Mouse (Mus musculus) cerebellum, adult 8-10 months (tissue): ENCODE measurements at regions not wholly inside any gene's neighbourhood (a gene's known extent, or its start where the extent isn't known, plus 50 kb on each side); places are given as distances from the start of the nearest gene placed in this dataset.

Source experiments
- DNase-seq: peaks from one replicate; pipeline ENCODE4 v3.0.0; 2022

DNA sequence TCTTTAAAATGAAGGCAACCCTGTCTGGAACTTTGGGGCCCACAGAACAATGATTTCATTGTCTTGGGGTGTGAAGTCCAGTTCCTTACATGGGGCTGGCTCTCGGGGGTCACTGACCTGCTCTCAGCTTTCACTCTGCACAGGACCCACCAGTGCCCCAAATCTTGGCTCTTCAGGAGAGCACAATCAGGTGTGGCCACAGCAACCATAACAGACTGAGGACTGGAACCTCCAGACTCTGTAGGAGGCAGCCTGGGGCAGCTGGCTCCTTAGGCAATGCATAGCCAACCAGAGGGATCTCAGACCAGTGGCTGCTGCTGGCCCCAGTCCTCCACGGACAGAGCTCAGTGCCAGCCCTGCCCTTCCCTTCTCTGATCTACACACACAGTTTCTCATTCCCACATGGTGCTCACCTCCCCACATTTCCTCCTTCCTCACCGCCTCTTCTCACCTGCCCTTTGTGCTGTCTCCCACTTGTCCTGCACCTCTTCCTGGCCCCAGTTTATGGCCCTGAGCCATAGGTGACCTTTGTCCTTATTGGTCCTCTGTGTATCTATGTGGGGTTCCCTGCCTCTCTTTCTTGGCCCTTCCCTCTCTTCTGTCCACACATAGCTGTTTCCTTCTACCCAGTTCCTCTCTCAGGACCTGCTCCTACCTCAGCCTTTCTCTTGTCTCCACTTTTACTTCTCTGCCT lies 151.9 kb upstream of the Zmiz1 start:
- no peak for DNase-seq

DNA sequence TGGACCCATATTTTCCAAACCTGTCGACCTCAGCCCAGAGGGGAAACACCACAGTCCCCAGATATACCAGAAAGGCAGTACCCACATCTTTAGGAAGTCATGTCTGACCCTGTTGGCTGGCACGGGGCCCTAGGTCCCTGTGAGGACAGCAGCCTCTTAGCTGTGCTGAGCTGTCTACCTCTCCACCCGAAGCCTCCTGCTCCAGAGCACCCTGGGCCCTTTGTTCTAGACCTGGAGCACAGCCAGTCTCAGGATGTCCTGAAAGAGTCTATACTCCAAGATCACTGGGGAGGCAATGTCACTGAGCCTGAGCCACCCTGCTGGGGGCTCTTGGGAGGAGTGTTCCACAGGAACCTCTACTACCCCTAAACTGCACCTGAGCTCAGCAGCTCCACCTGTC lies 150.9 kb upstream of the Zmiz1 start:
- DNase-seq = no peak

- DNase-seq = no peak
These were observed 148.3 kb upstream of the Zmiz1 start for GRCm38 (mm10) chr14:25310671-25311151.

DNA sequence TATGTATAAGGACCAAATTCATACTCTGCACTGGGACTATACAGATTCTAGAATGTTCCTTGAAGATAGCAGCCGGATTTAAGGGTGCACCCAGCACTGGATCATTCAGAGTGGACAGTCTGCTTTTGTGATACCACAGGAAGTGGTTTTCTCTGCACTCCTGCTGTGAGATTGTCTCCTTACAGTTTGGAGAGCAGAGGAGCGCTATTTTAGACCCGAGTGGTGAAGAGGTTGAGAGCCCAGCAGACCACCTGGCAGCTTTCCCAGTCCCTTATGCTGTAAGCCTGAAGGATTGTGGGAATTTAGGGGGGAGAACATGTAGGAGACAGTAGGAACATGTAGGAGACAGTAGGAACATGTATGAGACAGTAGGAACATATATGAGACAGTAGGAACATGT lies 147.5 kb upstream of the Zmiz1 start:
- no peak for DNase-seq

DNA sequence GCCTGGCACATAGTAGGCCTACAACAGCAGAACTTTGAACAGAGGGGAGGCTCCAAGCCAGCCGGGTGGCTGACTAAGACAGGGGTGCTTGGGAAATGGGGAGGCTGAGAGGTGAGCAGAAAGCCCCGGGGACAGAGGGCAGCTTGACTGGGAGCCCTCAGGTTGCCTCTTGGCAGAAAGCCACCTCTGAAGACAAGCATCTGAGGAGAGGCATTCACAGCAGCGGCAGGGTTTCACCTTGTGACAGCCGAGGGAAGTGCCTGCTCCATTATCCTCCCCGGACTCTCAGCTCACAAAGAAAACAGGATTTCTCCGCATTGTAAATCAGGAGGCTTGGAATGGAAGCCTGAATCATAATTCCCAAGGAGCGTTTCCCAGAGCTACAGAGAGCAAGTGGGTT lies 146.8 kb upstream of the Zmiz1 start:
- DNase-seq = no peak

- no peak for DNase-seq
These were observed 146.1 kb upstream of the Zmiz1 start for GRCm38 (mm10) chr14:25312814-25313426.

GRCm38 (mm10) chr14:25313693-25314240 lies 145.2 kb upstream of the Zmiz1 start:
- DNase-seq = no peak

DNA sequence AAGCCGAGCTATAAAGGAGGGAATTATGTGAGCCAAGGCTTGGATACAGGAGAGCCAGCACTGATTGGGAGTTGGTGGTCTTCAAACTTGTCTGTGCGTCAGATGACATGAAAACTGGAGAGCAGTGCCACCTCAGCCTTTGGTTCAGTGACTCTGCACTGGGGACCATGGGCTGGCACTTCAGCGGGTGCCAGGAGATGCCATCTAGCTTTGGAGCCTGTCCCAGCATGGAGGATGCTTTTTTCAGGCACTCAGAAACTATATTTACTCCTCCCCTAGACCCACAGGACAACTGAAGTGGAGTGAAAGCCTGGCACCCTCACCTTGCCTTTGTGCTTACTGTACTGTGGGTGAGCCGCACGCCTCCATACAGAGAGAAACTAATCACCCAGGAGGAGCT lies 142.5 kb upstream of the Zmiz1 start:
- no peak for DNase-seq

- peak; percentile 65 for DNase-seq
These were observed 141.1 kb upstream of the Zmiz1 start for GRCm38 (mm10) chr14:25317680-25318471.

- no peak for DNase-seq
These were observed 140.1 kb upstream of the Zmiz1 start for GRCm38 (mm10) chr14:25318909-25319308.

- DNase-seq = no peak
These were observed 138.8 kb upstream of the Zmiz1 start for GRCm38 (mm10) chr14:25320141-25320540.

DNA sequence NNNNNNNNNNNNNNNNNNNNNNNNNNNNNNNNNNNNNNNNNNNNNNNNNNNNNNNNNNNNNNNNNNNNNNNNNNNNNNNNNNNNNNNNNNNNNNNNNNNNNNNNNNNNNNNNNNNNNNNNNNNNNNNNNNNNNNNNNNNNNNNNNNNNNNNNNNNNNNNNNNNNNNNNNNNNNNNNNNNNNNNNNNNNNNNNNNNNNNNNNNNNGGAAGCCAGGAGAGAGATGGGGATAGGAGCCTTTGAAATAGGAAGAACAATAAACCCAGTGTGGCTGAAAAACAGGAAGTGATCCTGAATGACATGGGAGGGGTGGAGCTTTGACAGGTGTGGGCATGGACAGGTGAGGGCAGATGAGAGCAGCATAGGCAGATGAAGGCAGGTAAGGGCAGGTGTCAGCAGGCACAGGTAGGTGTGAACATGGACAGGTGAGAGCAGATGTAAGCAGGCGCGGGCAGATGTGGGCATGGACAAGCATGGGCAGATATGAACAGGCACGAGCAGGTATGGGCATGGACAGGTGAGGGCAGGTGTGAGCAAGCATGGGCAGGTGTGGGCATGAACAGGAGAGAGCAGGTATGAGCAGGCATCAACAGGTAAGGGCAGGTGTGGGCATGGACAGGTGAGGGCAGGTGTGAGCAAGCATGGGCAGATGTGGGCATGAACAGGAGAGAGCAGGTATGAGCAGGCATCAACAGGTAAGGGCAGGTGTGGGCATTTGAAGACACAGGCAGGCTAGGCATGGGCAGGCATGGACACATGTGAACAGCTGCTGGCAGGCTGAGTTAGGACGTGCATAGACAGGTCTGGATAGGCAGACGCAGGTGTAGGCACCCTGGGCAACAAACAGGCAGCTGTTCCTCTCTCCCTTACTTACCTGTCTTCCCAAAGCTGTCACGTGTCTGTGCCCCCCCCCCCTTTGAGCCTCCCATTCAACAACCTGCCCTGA lies 135.2 kb upstream of the Zmiz1 start:
- DNase-seq = no peak

- no peak for DNase-seq
These were observed 133.1 kb upstream of the Zmiz1 start for GRCm38 (mm10) chr14:25325887-25326286.

DNA sequence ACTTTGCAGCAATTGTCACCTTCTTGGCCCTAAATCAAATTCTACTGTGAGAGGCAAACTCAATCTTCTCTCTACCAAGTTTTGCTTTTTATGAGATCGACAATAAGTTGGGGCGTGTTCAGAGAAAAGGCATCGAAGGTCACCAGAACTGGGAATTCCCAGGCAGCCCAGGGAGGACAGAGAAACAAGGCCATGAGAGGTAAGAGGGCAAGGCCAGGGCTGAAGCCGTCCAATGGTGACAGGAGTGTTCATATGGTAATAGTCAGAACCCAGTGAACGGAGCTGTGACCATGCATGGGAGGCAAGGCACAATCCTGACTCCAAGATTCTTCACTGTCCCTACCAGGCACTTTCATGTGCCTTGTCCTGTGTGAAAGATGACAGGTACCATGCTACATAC lies 130.8 kb upstream of the Zmiz1 start:
- no peak for DNase-seq

DNA sequence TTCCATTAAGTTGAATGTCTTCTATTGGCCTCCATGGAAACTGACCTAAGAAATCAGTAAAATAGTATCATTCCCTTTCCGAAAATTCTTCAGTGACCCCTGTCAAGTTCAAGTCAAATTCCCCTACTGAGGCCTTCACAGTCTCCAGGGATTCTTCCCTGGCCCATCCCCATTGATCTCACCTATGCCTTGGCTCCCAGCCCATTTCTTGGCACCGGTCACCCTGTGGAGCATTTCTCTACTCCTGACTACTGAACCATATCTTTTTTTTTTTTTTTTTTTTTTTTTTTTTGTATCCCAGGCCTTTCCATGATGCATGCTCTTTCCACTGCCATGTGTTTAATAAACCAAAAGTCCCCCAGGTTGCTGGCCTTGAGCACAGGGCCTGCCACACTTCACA lies 124.8 kb upstream of the Zmiz1 start:
- DNase-seq = no peak

GRCm38 (mm10) chr14:25336875-25337274 lies 122.1 kb upstream of the Zmiz1 start:
- no peak for DNase-seq

GRCm38 (mm10) chr14:25338404-25339051 lies 120.5 kb upstream of the Zmiz1 start:
- DNase-seq = no peak

DNA sequence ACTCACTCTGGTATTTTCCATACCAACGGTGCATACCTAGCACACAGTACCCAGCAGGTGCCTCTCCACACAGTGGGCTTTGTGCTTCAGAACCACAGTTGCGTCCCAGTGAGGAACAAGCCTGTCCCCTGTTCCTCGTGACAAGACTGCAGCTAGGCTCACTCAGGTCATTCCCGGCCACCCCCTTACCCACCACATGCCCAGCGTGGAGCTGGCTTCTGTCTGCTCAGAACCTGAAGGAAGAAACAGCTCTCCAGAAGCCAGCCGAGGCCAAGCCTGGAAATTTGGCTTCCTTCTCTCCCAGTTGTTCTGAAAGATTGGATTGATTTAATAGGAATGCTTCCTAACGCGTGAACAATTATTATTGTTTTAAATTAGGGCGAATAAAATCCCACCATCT lies 118.1 kb upstream of the Zmiz1 start:
- DNase-seq = no peak

GRCm38 (mm10) chr14:25341848-25342427 lies 117.0 kb upstream of the Zmiz1 start:
- no peak for DNase-seq

- DNase-seq = no peak
These were observed 116.0 kb upstream of the Zmiz1 start for GRCm38 (mm10) chr14:25342865-25343565.

DNA sequence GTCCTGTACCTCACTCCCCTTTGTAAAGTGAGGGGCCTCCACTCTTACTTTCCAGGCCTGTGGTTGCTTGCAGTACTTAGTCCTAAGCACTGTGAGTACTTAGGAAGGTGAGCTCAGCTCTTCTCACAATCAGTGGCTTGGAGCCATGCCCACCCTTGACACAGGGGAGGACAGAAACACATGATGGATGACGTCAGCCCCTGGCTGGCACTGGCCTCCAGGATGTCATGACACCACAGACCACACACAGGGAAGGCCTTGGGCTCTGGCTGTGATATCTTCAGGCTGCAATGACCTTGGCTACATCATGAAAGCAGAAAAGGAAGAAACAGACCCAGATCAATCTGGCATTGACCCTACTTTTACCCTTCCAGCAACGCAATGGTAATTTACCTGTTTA lies 113.0 kb upstream of the Zmiz1 start:
- DNase-seq = peak; percentile 61
